Mouse (Mus musculus): ENCODE measurements around the gene Foxg1.

- TF ChIP-seq EP300 (IDR thresholded peaks at IDR 0.05; ENCODE audit: low read depth): no peak
- TF ChIP-seq CTCF (IDR thresholded peaks at IDR 0.05; ENCODE audit: low read depth): no peak
Observed at GRCm38 (mm10) chr12:49393639-49394038, 11.2 kb downstream of the Foxg1 start.

Data from liver, postnatal 0 days (tissue).